Mouse (Mus musculus) heart, embryonic 11.5 days (tissue): Measurements from ENCODE around the gene Irf2bp2. TPM values are rescaled to one million over a fixed set of nuclear protein-coding genes. Genes with fewer than 3 reads are reported as not detected.

Experiments used
- ATAC-seq: fragments of 200-750 bp; cut with Nextera tagmentation; replicated peaks from 2 replicates; pipeline ENCODE4 v1.8.0; 2017; ENCODE audit warnings: moderate library complexity; ENCODE audit not compliant: insufficient number of reproducible peaks, low FRiP score, low TSS enrichment
- H3K27ac ChIP-seq: fragments of 300-500 bp; sonication (generic); 2 replicates; pipeline ENCODE4 v1.5.1; 2014; ENCODE audit warnings: mild to moderate bottlenecking, low read depth, low read length
- H3K27me3 ChIP-seq: fragments of 300-500 bp; sonication (generic); 2 replicates; pipeline ENCODE4 v1.6.1; 2014; ENCODE audit warnings: mild to moderate bottlenecking, low read length, mixed read lengths; ENCODE audit not compliant: control insufficient read depth, insufficient read depth
- H3K36me3 ChIP-seq: fragments of 300-500 bp; sonication (generic); 2 replicates; pipeline ENCODE4 v1.6.1; 2014; ENCODE audit warnings: mild to moderate bottlenecking, low read length, moderate library complexity, mixed read lengths; ENCODE audit not compliant: control insufficient read depth, insufficient read depth
- H3K4me1 ChIP-seq: fragments of 300-500 bp; sonication (generic); 2 replicates; pipeline ENCODE4 v1.6.1; 2014; ENCODE audit warnings: low read length; ENCODE audit not compliant: control insufficient read depth, insufficient read depth
- H3K4me2 ChIP-seq: fragments of 300-500 bp; sonication (generic); 2 replicates; pipeline ENCODE4 v1.6.1; 2014; ENCODE audit warnings: mild to moderate bottlenecking, moderate library complexity
- H3K4me3 ChIP-seq: fragments of 300-500 bp; sonication (generic); 2 replicates; pipeline ENCODE4 v1.5.1; 2014; ENCODE audit warnings: low read depth, low read length
- H3K9ac ChIP-seq: fragments of 300-500 bp; sonication (generic); 2 replicates; pipeline ENCODE4 v1.6.1; 2014; ENCODE audit warnings: mild to moderate bottlenecking, low read depth, low read length, moderate library complexity
- H3K9me3 ChIP-seq: fragments of 300-500 bp; sonication (generic); replicated peaks from 2 replicates; pipeline ENCODE4 v1.6.1; 2016; ENCODE audit warnings: low read length; ENCODE audit not compliant: control insufficient read depth
- WGBS: fragments of 180-500 bp; shearing (Covaris S2); extraction: QIAGEN DNeasy Blood & Tissue Kit; methylation state at CpG from one replicate; pipeline ENCODE4 v1.1.7; 2014; ENCODE audit not compliant: insufficient replicate concordance; 5-methylcytosine and 5-hydroxymethylcytosine counted together
- polyA plus RNA-seq: library from polyadenylated mRNA; unstranded; fragments of >200 nt; fragmentation: Nextera tagmentation; extraction: Ambion mirVana; gene quantifications from 2 replicates; pipeline ENCODE4 v1.2.1, GENCODE M21; 2014

Irf2bp2 gene
- polyA plus RNA-seq, 1 experiment from 2014 or later = 6.5 TPM

- no peak overlapping the region for H3K4me3 ChIP-seq
- no peaks in the 10 kb centered on the region for H3K36me3 ChIP-seq
- no peaks in the 10 kb centered on the region for H3K9me3 ChIP-seq
- no peak; the same call in 1 of the 2 replicates for ATAC-seq
- no peaks in the 10 kb centered on the region for H3K27me3 ChIP-seq
- no peak overlapping the region for H3K9ac ChIP-seq
- H3K4me2 ChIP-seq = no peak overlapping the region
- H3K4me1 ChIP-seq = peaks cover 55% of the 10 kb centered on the region
- peak overlapping the region; percentile 94 for H3K27ac ChIP-seq
- 42% methylated on average over 10 of the region's 10 CpGs for WGBS
These were observed 54.3 kb downstream of the Irf2bp2 start for GRCm38 (mm10) chr8:126539355-126540093.

- H3K4me3 ChIP-seq = no peak overlapping the region
- peaks cover 55% of the 10 kb centered on the region for H3K4me1 ChIP-seq
- no peaks in the 10 kb centered on the region for H3K9me3 ChIP-seq
- H3K27me3 ChIP-seq = no peaks in the 10 kb centered on the region
- H3K4me2 ChIP-seq = no peak overlapping the region
- no peaks in the 10 kb centered on the region for H3K36me3 ChIP-seq
- WGBS = 11% methylated on average over 11 of the region's 12 CpGs
- no peak for ATAC-seq
- peak overlapping the region; percentile 94 for H3K27ac ChIP-seq
- 0 out of 2 replicates have a peak overlapping the region, but pooled peaks have one; percentile 47 for H3K9ac ChIP-seq
These were observed 55.0 kb downstream of the Irf2bp2 start for GRCm38 (mm10) chr8:126538648-126539354.

Other genes starting within 250 kb of the Irf2bp2 start
- gene Coa6, start 171.5 kb downstream of the Irf2bp2 start, polyA plus RNA-seq = 58.2 and 58.7 TPM in 2 replicates
- gene Tarbp1, start 118.9 kb downstream of the Irf2bp2 start, polyA plus RNA-seq = 2.2 TPM in 2 replicates